Mouse (Mus musculus): ENCODE results near the gene Ndufv2. TPM values are rescaled to one million over a fixed set of nuclear protein-coding genes. Genes with fewer than 3 reads are reported as not detected.

Ndufv2 gene
- polyA plus RNA-seq, 1 experiment from 2014 or later, result 356 TPM

GRCm38 (mm10) chr17:66092664-66093063, 8.7 kb downstream of the Ndufv2 start:
- no peak for ATAC-seq (ENCODE audit: low FRiP score, low TSS enrichment)
- H3K9ac ChIP-seq (ENCODE audit: low read length), result no peak overlapping the region
- DNase-seq (ENCODE audit: low spot score), result no peak
- no peak overlapping the region for H3K4me3 ChIP-seq (ENCODE audit: low read depth, low read length)
- H3K27me3 ChIP-seq (ENCODE audit: control insufficient read depth, insufficient read depth, low read length), result no peaks in the 10 kb centered on the region
- no peak overlapping the region for H3K4me2 ChIP-seq (replicated peaks; ENCODE audit: low read depth)
- peak overlapping the region; percentile 30; the same call in 1 of the 2 replicates for H3K27ac ChIP-seq (replicated peaks)
- 58% methylated on average over 3 of the region's 3 CpGs for WGBS
- no peaks in the 10 kb centered on the region for H3K4me1 ChIP-seq (replicated peaks; ENCODE audit: control insufficient read depth, insufficient read depth)
- 0 out of 2 replicates have a peak, but pooled peaks cover 3% of the 10 kb centered on the region for H3K36me3 ChIP-seq (ENCODE audit: control insufficient read depth, insufficient read depth, low read length)
- TF ChIP-seq EP300 (optimal IDR thresholded peaks at IDR 0.05) (no peak), CTCF (IDR thresholded peaks at IDR 0.05; ENCODE audit: low read depth) (no peak)
- no peaks in the 10 kb centered on the region for H3K9me3 ChIP-seq (ENCODE audit: control insufficient read depth, low read length)

GRCm38 (mm10) chr17:66092065-66092464, 9.3 kb downstream of the Ndufv2 start:
- ATAC-seq (ENCODE audit: low FRiP score, low TSS enrichment) (no peak), DNase-seq (ENCODE audit: low spot score) (no peak)
- WGBS, result 71% methylated on average over 2 of the region's 2 CpGs

GRCm38 (mm10) chr17:66091392-66091791, 10.0 kb downstream of the Ndufv2 start:
- no peak for ATAC-seq (ENCODE audit: low FRiP score, low TSS enrichment)
- Histone ChIP-seq H3K9me3 (ENCODE audit: control insufficient read depth, low read length) (no peaks in the 10 kb centered on the region), H3K27ac (replicated peaks) (no peak overlapping the region), H3K4me2 (replicated peaks; ENCODE audit: low read depth) (no peak overlapping the region), H3K4me1 (replicated peaks; ENCODE audit: control insufficient read depth, insufficient read depth) (no peaks in the 10 kb centered on the region), H3K9ac (ENCODE audit: low read length) (no peak overlapping the region), H3K4me3 (ENCODE audit: low read depth, low read length) (no peak overlapping the region), H3K27me3 (ENCODE audit: control insufficient read depth, insufficient read depth, low read length) (no peaks in the 10 kb centered on the region), H3K36me3 (ENCODE audit: control insufficient read depth, insufficient read depth, low read length) (0 out of 2 replicates have a peak, but pooled peaks cover 3% of the 10 kb centered on the region)
- 67% methylated on average over 2 of the region's 2 CpGs for WGBS
- no peak for TF ChIP-seq CTCF (IDR thresholded peaks at IDR 0.05; ENCODE audit: low read depth)
- no peak for TF ChIP-seq EP300 (optimal IDR thresholded peaks at IDR 0.05)
- no peak for DNase-seq (ENCODE audit: low spot score)

More at GRCm38 (mm10) chr17:66092065-66092464, 9.3 kb downstream of the Ndufv2 start:
- H3K4me1 ChIP-seq (replicated peaks; ENCODE audit: control insufficient read depth, insufficient read depth), result no peaks in the 10 kb centered on the region
- H3K9me3 ChIP-seq (ENCODE audit: control insufficient read depth, low read length), result no peaks in the 10 kb centered on the region
- H3K27me3 ChIP-seq (ENCODE audit: control insufficient read depth, insufficient read depth, low read length), result no peaks in the 10 kb centered on the region
- no peak overlapping the region for H3K9ac ChIP-seq (ENCODE audit: low read length)
- H3K36me3 ChIP-seq (ENCODE audit: control insufficient read depth, insufficient read depth, low read length), result 0 out of 2 replicates have a peak, but pooled peaks cover 3% of the 10 kb centered on the region
- no peak overlapping the region for H3K4me2 ChIP-seq (replicated peaks; ENCODE audit: low read depth)
- TF ChIP-seq EP300 (optimal IDR thresholded peaks at IDR 0.05) (no peak), CTCF (IDR thresholded peaks at IDR 0.05; ENCODE audit: low read depth) (no peak)
- peak overlapping the region; percentile 30; the same call in 1 of the 2 replicates for H3K27ac ChIP-seq (replicated peaks)
- no peak overlapping the region for H3K4me3 ChIP-seq (ENCODE audit: low read depth, low read length)

- no peak overlapping the region for H3K4me2 ChIP-seq (replicated peaks; ENCODE audit: low read depth)
- no peaks in the 10 kb centered on the region for H3K4me1 ChIP-seq (replicated peaks; ENCODE audit: control insufficient read depth, insufficient read depth)
- no peak overlapping the region for H3K27ac ChIP-seq (replicated peaks)
- no peak overlapping the region for H3K4me3 ChIP-seq (ENCODE audit: low read depth, low read length)
- no peak for TF ChIP-seq CTCF (IDR thresholded peaks at IDR 0.05; ENCODE audit: low read depth)
- TF ChIP-seq EP300 (optimal IDR thresholded peaks at IDR 0.05), result no peak
- H3K9me3 ChIP-seq (ENCODE audit: control insufficient read depth, low read length), result no peaks in the 10 kb centered on the region
- ATAC-seq (ENCODE audit: low FRiP score, low TSS enrichment) (no peak), DNase-seq (ENCODE audit: low spot score) (no peak)
- H3K36me3 ChIP-seq (ENCODE audit: control insufficient read depth, insufficient read depth, low read length), result 0 out of 2 replicates have a peak, but pooled peaks cover 3% of the 10 kb centered on the region
- no peaks in the 10 kb centered on the region for H3K27me3 ChIP-seq (ENCODE audit: control insufficient read depth, insufficient read depth, low read length)
- no peak overlapping the region for H3K9ac ChIP-seq (ENCODE audit: low read length)
These were observed 11.1 kb downstream of the Ndufv2 start for GRCm38 (mm10) chr17:66090251-66090650.

DNA sequence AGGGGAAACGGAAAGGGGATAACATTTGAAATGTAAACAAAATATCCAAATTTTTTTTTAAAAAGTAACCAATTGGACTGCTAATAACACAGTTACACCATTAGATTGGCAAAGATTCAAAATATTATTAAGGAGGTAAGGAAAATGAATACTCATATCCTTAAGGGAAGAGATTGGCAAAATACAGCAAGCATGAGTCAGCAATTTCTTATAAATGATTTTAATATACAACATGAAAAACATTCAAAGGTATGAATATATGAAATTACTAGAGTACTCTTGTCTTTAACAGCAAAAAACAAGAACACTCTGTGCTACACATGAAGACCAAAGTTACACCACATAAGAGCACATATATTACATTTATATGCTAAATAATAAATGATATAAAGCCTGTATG, 16.3 kb downstream of the Ndufv2 start:
- no peaks in the 10 kb centered on the region for H3K9me3 ChIP-seq (ENCODE audit: control insufficient read depth, low read length)
- H3K27ac ChIP-seq (replicated peaks), result no peak overlapping the region
- no peak overlapping the region for H3K9ac ChIP-seq (ENCODE audit: low read length)
- no peaks in the 10 kb centered on the region for H3K4me1 ChIP-seq (replicated peaks; ENCODE audit: control insufficient read depth, insufficient read depth)
- 83% methylated on average over 1 of the region's 1 CpGs for WGBS
- H3K36me3 ChIP-seq (ENCODE audit: control insufficient read depth, insufficient read depth, low read length), result 0 out of 2 replicates have a peak, but pooled peaks cover 6% of the 10 kb centered on the region
- DNase-seq (ENCODE audit: low spot score), result no peak
- no peak for TF ChIP-seq EP300 (optimal IDR thresholded peaks at IDR 0.05)
- no peak for TF ChIP-seq CTCF (IDR thresholded peaks at IDR 0.05; ENCODE audit: low read depth)
- H3K4me3 ChIP-seq (ENCODE audit: low read depth, low read length), result no peak overlapping the region
- ATAC-seq (ENCODE audit: low FRiP score, low TSS enrichment), result no peak
- no peaks in the 10 kb centered on the region for H3K27me3 ChIP-seq (ENCODE audit: control insufficient read depth, insufficient read depth, low read length)
- no peak overlapping the region for H3K4me2 ChIP-seq (replicated peaks; ENCODE audit: low read depth)

GRCm38 (mm10) chr17:66084486-66084885, 16.9 kb downstream of the Ndufv2 start:
- no peak overlapping the region for H3K4me3 ChIP-seq (ENCODE audit: low read depth, low read length)
- WGBS, result 58% methylated on average over 1 of the region's 1 CpGs
- 0 out of 2 replicates have a peak, but pooled peaks cover 7% of the 10 kb centered on the region for H3K36me3 ChIP-seq (ENCODE audit: control insufficient read depth, insufficient read depth, low read length)
- H3K9me3 ChIP-seq (ENCODE audit: control insufficient read depth, low read length), result no peaks in the 10 kb centered on the region
- TF ChIP-seq CTCF (IDR thresholded peaks at IDR 0.05; ENCODE audit: low read depth) (peak; percentile 22; the same call in 1 of the 2 replicates), EP300 (optimal IDR thresholded peaks at IDR 0.05) (no peak)
- no peak for ATAC-seq (ENCODE audit: low FRiP score, low TSS enrichment)
- H3K27ac ChIP-seq (replicated peaks), result no peak overlapping the region
- H3K9ac ChIP-seq (ENCODE audit: low read length), result no peak overlapping the region
- no peaks in the 10 kb centered on the region for H3K27me3 ChIP-seq (ENCODE audit: control insufficient read depth, insufficient read depth, low read length)
- no peaks in the 10 kb centered on the region for H3K4me1 ChIP-seq (replicated peaks; ENCODE audit: control insufficient read depth, insufficient read depth)
- no peak overlapping the region for H3K4me2 ChIP-seq (replicated peaks; ENCODE audit: low read depth)
- DNase-seq (ENCODE audit: low spot score), result no peak

Data from stomach, postnatal 0 days (tissue).